Mouse (Mus musculus): ENCODE measurements around the gene Cfap46.

DNA sequence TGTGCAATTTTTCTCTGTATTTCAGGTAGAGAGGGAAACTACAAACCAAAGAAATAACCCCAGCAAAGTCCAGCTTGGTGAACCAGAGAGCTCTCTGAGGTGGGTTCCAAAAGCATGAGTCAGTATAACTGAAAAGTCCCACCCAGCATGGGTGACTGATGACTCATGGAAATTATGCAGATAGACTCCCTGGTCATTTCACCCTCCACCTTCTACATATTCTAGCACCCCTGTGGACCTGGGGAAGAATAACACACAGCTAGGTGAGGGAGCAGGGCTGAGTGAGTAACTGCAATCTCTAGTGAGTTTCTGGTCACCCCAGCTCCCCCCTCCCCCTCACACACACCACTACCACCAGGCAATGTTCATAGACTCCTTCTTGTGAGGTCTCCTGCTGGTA is 28.2 kb upstream of the Cfap46 start:
- TF ChIP-seq POLR2A (IDR thresholded peaks at IDR 0.05; ENCODE audit: insufficient read depth, low read depth, low read length) = no peak
- no peak for TF ChIP-seq CTCF (IDR thresholded peaks at IDR 0.05; ENCODE audit: insufficient read depth, low read depth, low read length)

Measured in olfactory bulb, adult 2 months (tissue).